ENCODE assay signal across 2 mouse cellular contexts in genomic region chr3:95826275-95826674, GRCm38 (mm10).
TF ChIP-seq lines count a peak whose summit lies in the region.

No protein-coding gene starts in this region.

TF ChIP-seq in CH12.LX, 34 proteins besides CTCF, POLR2A, EP300 and RAD21:
- TF ChIP-seq JUN (IDR thresholded peaks at IDR 0.05; ENCODE audit: insufficient read depth, low read depth, low read length) (no peak), GABPA (IDR thresholded peaks at IDR 0.05; ENCODE audit: insufficient replicate concordance, low read depth, low read length) (no peak), ZNF384 (IDR thresholded peaks at IDR 0.05; ENCODE audit: low read depth, low read length) (peak; percentile 79)

TF ChIP-seq in ES-E14, 5 proteins besides CTCF, POLR2A, EP300 and RAD21:
- TF ChIP-seq ZNF384 (IDR thresholded peaks at IDR 0.05; ENCODE audit: low read depth, low read length) = peak; percentile 88
- no peak for TF ChIP-seq MAFK (IDR thresholded peaks at IDR 0.05; ENCODE audit: insufficient read depth, low read depth, low read length)
